Mouse (Mus musculus): ENCODE measurements around the gene Slc25a24. TPM values are rescaled to one million over a fixed set of nuclear protein-coding genes. Genes with fewer than 3 reads are reported as not detected.

Gene Slc25a24
- total RNA-seq, 2 experiments from 2014 or later: 15.3 to 16.0 TPM

DNA sequence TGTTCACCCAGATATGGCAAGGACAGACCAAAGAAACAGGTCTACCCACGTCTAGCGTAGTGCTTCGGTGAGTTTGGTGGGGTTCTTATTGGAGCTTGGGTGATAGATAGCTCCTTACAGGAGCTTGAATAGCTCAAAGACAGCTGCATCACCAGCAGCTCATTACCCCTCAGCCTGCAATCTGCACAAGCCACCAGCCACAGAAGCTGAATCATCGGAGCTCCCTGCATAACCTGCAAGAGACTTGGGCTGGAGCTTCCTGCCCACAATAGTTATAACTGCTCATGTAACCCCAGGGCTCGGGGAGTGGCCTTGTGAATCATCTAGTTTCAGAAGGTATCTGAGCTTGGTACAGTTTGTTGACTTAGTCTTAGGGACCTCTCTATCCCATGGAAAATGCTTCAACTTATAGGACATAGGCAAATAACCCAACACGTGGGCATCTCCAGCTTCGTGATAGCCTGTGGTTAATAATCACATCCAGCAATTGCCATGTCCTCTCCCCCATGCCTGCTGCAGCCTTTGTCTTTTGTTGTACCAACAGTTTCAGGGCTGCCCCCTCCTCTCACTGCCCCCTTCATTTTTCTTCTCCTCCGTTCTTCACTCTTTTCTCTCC is 42.4 kb downstream of the Slc25a24 start:
- peak; percentile 73 for ATAC-seq (replicated peaks; ENCODE audit: poor library complexity, severe bottlenecking)

- ATAC-seq (replicated peaks; ENCODE audit: poor library complexity, severe bottlenecking): peak; percentile 68
Measured at GRCm38 (mm10) chr3:109169121-109169520, 46.2 kb downstream of the Slc25a24 start.

- peak; percentile 78 for ATAC-seq (replicated peaks; ENCODE audit: poor library complexity, severe bottlenecking)
Measured at GRCm38 (mm10) chr3:109171070-109171778, 48.3 kb downstream of the Slc25a24 start.

DNA sequence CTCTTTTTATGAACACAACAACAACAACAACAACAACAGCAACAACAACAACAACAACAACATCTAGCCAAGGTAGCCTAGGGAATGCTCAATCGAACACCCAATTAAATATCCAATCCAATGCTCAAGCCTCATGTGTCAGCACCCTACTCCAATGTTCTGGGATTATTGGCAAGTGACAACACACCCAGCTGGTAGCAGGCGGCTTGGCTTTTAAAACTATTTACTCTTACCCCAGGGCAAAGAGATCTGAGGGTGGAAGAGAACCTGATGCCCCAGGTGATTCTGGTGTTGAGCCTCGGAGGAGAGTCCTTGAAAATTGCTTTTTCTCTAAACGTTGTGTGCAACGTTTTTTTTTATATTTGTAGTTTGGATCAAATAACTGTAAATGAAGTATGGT is 51.4 kb downstream of the Slc25a24 start:
- ATAC-seq (replicated peaks; ENCODE audit: poor library complexity, severe bottlenecking): no peak

DNA sequence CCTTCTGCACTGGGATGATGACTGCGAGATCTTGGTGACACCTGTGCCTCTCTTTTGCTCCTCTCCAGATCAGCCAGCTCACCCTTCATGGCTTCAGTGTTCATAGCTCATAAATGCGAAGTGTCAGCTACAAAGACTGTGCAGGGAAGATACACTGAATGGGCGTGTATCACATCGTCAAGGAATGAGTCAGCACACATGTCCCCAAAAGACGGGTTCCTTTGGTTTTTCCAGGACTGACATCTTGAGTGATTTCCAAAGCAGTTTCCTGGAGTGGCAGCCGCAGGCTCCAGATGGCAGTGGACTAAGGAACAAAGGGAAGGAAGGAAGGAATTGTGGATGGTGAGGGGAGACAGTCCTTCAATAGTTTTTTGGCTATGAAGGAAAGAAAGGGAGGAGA is 55.8 kb downstream of the Slc25a24 start:
- ATAC-seq (replicated peaks; ENCODE audit: poor library complexity, severe bottlenecking): peak; percentile 54

DNA sequence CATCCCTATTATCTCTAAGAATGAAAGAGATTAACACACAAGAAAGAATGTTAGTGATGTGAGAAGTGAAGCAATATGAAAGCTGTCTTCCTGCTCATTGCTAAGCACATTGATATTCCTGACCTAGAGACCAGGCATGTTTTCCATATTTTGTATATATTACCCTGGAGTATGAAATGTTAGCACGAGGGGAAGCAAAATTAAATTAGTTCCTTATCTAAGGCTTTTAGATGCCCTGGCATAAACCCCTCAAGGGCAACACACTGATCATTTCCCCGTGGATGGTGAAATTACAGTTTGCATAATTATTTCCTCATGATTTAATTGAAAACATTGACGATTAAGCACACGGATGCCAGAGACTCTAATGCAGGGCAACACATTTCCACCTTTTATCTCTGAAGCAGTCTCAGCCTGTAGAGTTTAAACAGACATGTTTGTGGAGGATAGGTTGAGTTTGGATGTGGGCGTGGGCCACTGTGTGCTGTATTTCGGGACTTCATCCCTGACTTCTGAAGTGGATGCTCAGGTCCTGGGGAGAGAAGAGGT is 56.7 kb downstream of the Slc25a24 start:
- peak; percentile 62 for ATAC-seq (replicated peaks; ENCODE audit: poor library complexity, severe bottlenecking)

DNA sequence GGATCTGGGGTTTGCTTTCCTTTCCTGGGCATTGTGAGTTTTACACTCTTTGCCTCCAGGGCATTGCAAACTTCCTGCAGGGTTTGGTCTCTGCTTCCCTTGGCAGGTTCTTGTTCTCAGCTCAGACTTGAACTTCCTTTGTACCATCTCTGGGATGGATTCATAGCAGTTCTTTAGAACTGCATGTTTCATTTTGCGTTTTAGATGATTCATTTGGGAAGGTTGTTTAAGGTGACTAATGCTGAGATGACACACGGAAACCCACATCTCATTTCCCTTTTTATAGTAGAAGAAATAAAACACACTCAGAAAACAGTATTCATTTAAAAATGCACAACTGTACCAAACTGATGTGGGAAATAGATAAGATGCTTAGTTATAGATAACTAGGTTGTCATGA is 73.2 kb downstream of the Slc25a24 start:
- peak; percentile 70 for ATAC-seq (replicated peaks; ENCODE audit: poor library complexity, severe bottlenecking)

GRCm38 (mm10) chr3:109199280-109199679 is 76.3 kb downstream of the Slc25a24 start:
- ATAC-seq (replicated peaks; ENCODE audit: poor library complexity, severe bottlenecking): no peak

- peak; percentile 87 for ATAC-seq (replicated peaks; ENCODE audit: poor library complexity, severe bottlenecking)
Measured at GRCm38 (mm10) chr3:109212322-109212721, 89.4 kb downstream of the Slc25a24 start.

DNA sequence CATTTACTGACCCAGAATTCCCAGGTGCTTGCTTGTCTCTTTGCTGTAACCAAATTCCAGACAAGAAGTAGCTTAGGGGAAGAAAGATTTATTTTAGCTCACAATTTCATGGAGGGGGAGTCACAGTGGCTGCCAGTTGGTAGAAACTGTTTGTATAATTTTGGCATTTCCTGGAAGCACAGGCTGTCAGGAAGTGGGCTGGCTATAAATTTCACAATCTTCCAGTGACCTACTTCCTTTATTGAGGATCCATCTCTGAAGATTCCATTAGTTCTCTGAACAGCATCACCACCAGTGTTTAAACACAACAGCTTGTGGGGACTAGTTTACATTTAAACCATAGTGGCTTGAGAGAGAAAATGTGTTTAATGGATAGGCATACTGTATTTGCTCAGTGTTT is 93.4 kb downstream of the Slc25a24 start:
- peak; percentile 59 for ATAC-seq (replicated peaks; ENCODE audit: poor library complexity, severe bottlenecking)

Other genes with a start within 250 kb of the Slc25a24 start
- 0.21 TPM in 1 of 2 replicates, not detected in the other for gene Fndc7, start 233.1 kb upstream of the Slc25a24 start, total RNA-seq (2014; fragmentation: Nextera tagmentation)
- gene Fndc7, start 233.1 kb upstream of the Slc25a24 start, total RNA-seq (2017): 0.05 TPM in 1 of 2 replicates, not detected in the other
- 113 and 174 TPM in 2 replicates for gene Prpf38b, start 211.4 kb upstream of the Slc25a24 start, total RNA-seq (2014; fragmentation: Nextera tagmentation)
- gene Prpf38b, start 211.4 kb upstream of the Slc25a24 start, total RNA-seq (2017): 211 and 237 TPM in 2 replicates
- gene Henmt1, start 183.3 kb upstream of the Slc25a24 start, total RNA-seq (2014; fragmentation: Nextera tagmentation): not detected in 2 replicates
- gene Henmt1, start 183.3 kb upstream of the Slc25a24 start, total RNA-seq (2017): not detected in 2 replicates
- gene Gm9857, start 182.7 kb upstream of the Slc25a24 start, total RNA-seq (2014; fragmentation: Nextera tagmentation): not detected in 2 replicates
- gene Gm9857, start 182.7 kb upstream of the Slc25a24 start, total RNA-seq (2017): not detected in 2 replicates
- gene Fam102b, start 95.5 kb upstream of the Slc25a24 start, total RNA-seq (2014; fragmentation: Nextera tagmentation): 28.8 and 29.1 TPM in 2 replicates
- 32.2 and 33.7 TPM in 2 replicates for gene Fam102b, start 95.5 kb upstream of the Slc25a24 start, total RNA-seq (2017)
- gene Slc25a54, start 42.7 kb upstream of the Slc25a24 start, total RNA-seq (2014; fragmentation: Nextera tagmentation): not detected in 2 replicates
- not detected in 2 replicates for gene Slc25a54, start 42.7 kb upstream of the Slc25a24 start, total RNA-seq (2017)
- 52.5 and 75.4 TPM in 2 replicates for gene Vav3, start 217.5 kb downstream of the Slc25a24 start, total RNA-seq (2014; fragmentation: Nextera tagmentation)
- 84.4 and 85.7 TPM in 2 replicates for gene Vav3, start 217.5 kb downstream of the Slc25a24 start, total RNA-seq (2017)

Data from granulocyte monocyte progenitor cell, adult 5-6 weeks (primary cell).